Mouse (Mus musculus) erythroblast, embryonic 14.5 days (primary cell): Measurements from ENCODE around the gene Fubp3.

Experiments
- GATA1 ChIP-seq: IDR thresholded peaks from 2 replicates; pipeline ENCODE4 v1.6.1; 2012; ENCODE audit warnings: low read length, inconsistent platforms, mixed read lengths
- TAL1 ChIP-seq: IDR thresholded peaks from 3 replicates; pipeline ENCODE4 v1.6.1; 2012; ENCODE audit warnings: low read length, inconsistent platforms, mixed read lengths

- TF ChIP-seq TAL1 (no peak), GATA1 (no peak)
These were observed 63.8 kb downstream of the Fubp3 start for GRCm38 (mm10) chr2:31636138-31636741.
